Mouse (Mus musculus) fat pad, adult 2 months (tissue): ENCODE results near the gene Trim52.
A peak's percentile ranks its signal among the peaks of the same experiment; 100 is the strongest.
"Not testable (repeated sequence)": the region's sequence is repeated elsewhere in the genome, so short reads cannot be mapped to it uniquely, and the experiment has no call there.

ENCODE experiments used
- DNase-seq: peaks from one replicate; pipeline ENCODE4 v3.0.0-alpha.2; 2011; ENCODE audit warnings: low read depth, low spot score; ENCODE audit errors: extremely low read depth

Gene Trim52

GRCm38 (mm10) chr14:106105980-106106379, at the start of gene Trim52:
TSS of gene Trim52 (plus strand) at chr14:106106198.
- no peak for DNase-seq

- DNase-seq: no peak
Observed at GRCm38 (mm10) chr14:106072608-106073007, 33.4 kb upstream of the Trim52 start.

- peak; percentile 31 for DNase-seq
Observed at GRCm38 (mm10) chr14:106075181-106076064, 30.6 kb upstream of the Trim52 start.

GRCm38 (mm10) chr14:106088480-106089037, 17.4 kb upstream of the Trim52 start:
- no peak for DNase-seq

- no peak for DNase-seq
Observed at GRCm38 (mm10) chr14:106096816-106097215, 9.2 kb upstream of the Trim52 start.

GRCm38 (mm10) chr14:106100858-106101257, 5.1 kb upstream of the Trim52 start:
- DNase-seq: no peak

- DNase-seq: no peak
Observed at GRCm38 (mm10) chr14:106106425-106106824, 427 bp downstream of the Trim52 start.

GRCm38 (mm10) chr14:106119371-106119770, 13.4 kb downstream of the Trim52 start:
- DNase-seq: no peak

GRCm38 (mm10) chr14:106136272-106136671, 30.3 kb downstream of the Trim52 start:
- no peak for DNase-seq

GRCm38 (mm10) chr14:106151188-106151587, 45.2 kb downstream of the Trim52 start:
- no peak for DNase-seq

GRCm38 (mm10) chr14:106154879-106155576, 49.0 kb downstream of the Trim52 start:
- no peak for DNase-seq

GRCm38 (mm10) chr14:106156533-106156932, 50.5 kb downstream of the Trim52 start:
- DNase-seq: no peak

GRCm38 (mm10) chr14:106162331-106162730, 56.3 kb downstream of the Trim52 start:
- no peak for DNase-seq

- no peak for DNase-seq
Observed at GRCm38 (mm10) chr14:106163196-106163595, 57.2 kb downstream of the Trim52 start.

- DNase-seq: not testable (repeated sequence)
Observed at GRCm38 (mm10) chr14:106163933-106164332, 57.9 kb downstream of the Trim52 start.

- no peak for DNase-seq
Observed at GRCm38 (mm10) chr14:106176879-106177278, 70.9 kb downstream of the Trim52 start.

- no peak for DNase-seq
Observed at GRCm38 (mm10) chr14:106178245-106178644, 72.2 kb downstream of the Trim52 start.

GRCm38 (mm10) chr14:106179102-106179727, 73.2 kb downstream of the Trim52 start:
- no peak for DNase-seq

- DNase-seq: no peak
Observed at GRCm38 (mm10) chr14:106179728-106180125, 73.7 kb downstream of the Trim52 start.

- DNase-seq: no peak
Observed at GRCm38 (mm10) chr14:106180616-106181015, 74.6 kb downstream of the Trim52 start.

GRCm38 (mm10) chr14:106183985-106184384, 78.0 kb downstream of the Trim52 start:
- DNase-seq: no peak
